Comparison of ENCODE assay signal across 20 mouse cellular contexts in genomic region chr15:31875436-31875835, GRCm38 (mm10).
A peak's percentile ranks its signal among the peaks of the same experiment; 100 is the strongest.
DNase-seq lines count a peak whose midpoint lies in the region; TF ChIP-seq lines count a peak whose summit lies in the region.
"Had no signal": no experiment of that assay in that cellular context is flagged by ENCODE, and none has a peak within 500 bp of the region (broad histone marks: within the 10 kb centered on the region; RNA-seq: fewer than 3 reads in every experiment).

No protein-coding gene starts in this region.

- no peaks in the 10 kb centered on the region for H3K36me3 ChIP-seq in testis, adult 2 months (ENCODE audit: control insufficient read depth, insufficient read depth, low read length)
- H3K36me3 ChIP-seq: G1E had no signal

- H3K27ac ChIP-seq in testis, adult 2 months (ENCODE audit: control insufficient read depth, insufficient read depth, low read depth, low read length), result no peak overlapping the region

- H3K27me3 ChIP-seq in testis, adult 2 months (ENCODE audit: control insufficient read depth, insufficient read depth, low read length), result no peaks in the 10 kb centered on the region
- H3K27me3 ChIP-seq: CH12.LX had no signal

- peaks cover 2% of the 10 kb centered on the region for H3K4me1 ChIP-seq in testis, adult 2 months (ENCODE audit: control insufficient read depth, insufficient read depth, low read length)

- DNase-seq in heart, adult 11 months, result peak; percentile 61
- DNase-seq in heart, adult 9 months (ENCODE audit: low spot score in 2 of 2), result no peak
- DNase-seq in testis, postnatal 10 days (ENCODE audit: low spot score), result no peak
- DNase-seq in Muller cell, postnatal 12 days (ENCODE audit: inconsistent ontology term), result peak; percentile 64
- DNase-seq in testis, postnatal 14 days (ENCODE audit: low spot score), result peak; percentile 1
- no peak for DNase-seq in left cerebral cortex, adult 8-10 months (ENCODE audit: low spot score in 2 of 2)
- DNase-seq in cerebellum, adult 9-10 months, result no peak
- DNase-seq: adrenal gland, adult 2 months; adrenal gland, adult 8-10 months; adrenal gland, postnatal 10 days; adrenal gland, postnatal 14 days; adrenal gland, postnatal 25 days; adrenal gland, postnatal 36 days; B cell, adult 2 months; cerebellum, adult 11 months; cerebellum, adult 11-12 months; cerebellum, adult 18-20 months had no signal

- peak overlapping the region; percentile 30; the same call in 1 of the 2 replicates for H3K4me3 ChIP-seq in testis, adult 2 months (ENCODE audit: control insufficient read depth, low read depth, low read length)

- TF ChIP-seq CTCF in testis, adult 2 months (IDR thresholded peaks at IDR 0.05; ENCODE audit: control insufficient read depth, insufficient read depth, insufficient replicate concordance, low read depth, low read length), result no peak

- TF ChIP-seq POLR2A in testis, adult 2 months (IDR thresholded peaks at IDR 0.05; ENCODE audit: control insufficient read depth, low read depth, low read length), result no peak

Comparison
In these comparisons a context has a peak if more than half of its experiments do, and no peak if none do; other contexts are left out.
1. DNase-seq: peak in heart, adult 11 months (single experiment), Muller cell, postnatal 12 days (single experiment) and testis, postnatal 14 days (single experiment); none in heart, adult 9 months (0 of 2), testis, postnatal 10 days (single experiment), left cerebral cortex, adult 8-10 months (0 of 2) and cerebellum, adult 9-10 months (single experiment).